Mouse (Mus musculus) spleen, adult 2 months (tissue): ENCODE measurements around the gene Egf. TPM values are rescaled to one million over a fixed set of nuclear protein-coding genes. Genes with fewer than 3 reads are reported as not detected.
A peak's percentile ranks its signal among the peaks of the same experiment; 100 is the strongest.

Experiments
- DNase-seq, 2 experiments: peaks; one replicate each; pipeline versions ENCODE4 v3.0.0 to v3.0.0-alpha.2; 2012 to 2021; ENCODE audit warnings: low spot score in 2 of 2, low read depth in 1 of 2
- H3K27ac ChIP-seq: fragments of 200-500 bp; 2 replicates; pipeline ENCODE4 v1.5.1; 2012; ENCODE audit warnings: low read length, inconsistent platforms; ENCODE audit not compliant: insufficient read depth
- H3K27me3 ChIP-seq: fragments of 200-500 bp; 2 replicates; pipeline ENCODE4 v1.6.1; 2012; ENCODE audit warnings: mild to moderate bottlenecking, moderate library complexity, low read length, inconsistent platforms; ENCODE audit not compliant: control insufficient read depth, insufficient read depth
- H3K36me3 ChIP-seq: fragments of 200-500 bp; 2 replicates; pipeline ENCODE4 v1.6.1; 2012; ENCODE audit warnings: mild to moderate bottlenecking, low read length, inconsistent platforms; ENCODE audit not compliant: control insufficient read depth, insufficient read depth
- H3K4me1 ChIP-seq: fragments of 200-500 bp; 2 replicates; pipeline ENCODE4 v1.6.1; 2011; ENCODE audit warnings: inconsistent platforms; ENCODE audit not compliant: control insufficient read depth, insufficient read depth, insufficient read length
- H3K4me3 ChIP-seq: fragments of 200-500 bp; 2 replicates; pipeline ENCODE4 v1.5.1; 2011; ENCODE audit warnings: mild to moderate bottlenecking, inconsistent platforms; ENCODE audit not compliant: insufficient read depth, insufficient read length; ENCODE audit errors: extremely low read depth
- CTCF ChIP-seq: fragments of 200-500 bp; IDR thresholded peaks from 2 replicates; pipeline ENCODE4 v1.5.1; 2011; ENCODE audit warnings: mild to moderate bottlenecking, inconsistent platforms; ENCODE audit not compliant: insufficient read depth, insufficient read length, insufficient replicate concordance; ENCODE audit errors: extremely low read depth
- POLR2A ChIP-seq: fragments of 200-500 bp; IDR thresholded peaks from 2 replicates; pipeline ENCODE4 v1.6.1; 2011; ENCODE audit warnings: low read depth, low read length, inconsistent platforms
- WGBS: fragments of 180-500 bp; shearing (Covaris S2); methylation state at CpG from one replicate; pipeline ENCODE4 v1.1.7; 2018; 5-methylcytosine and 5-hydroxymethylcytosine counted together
- polyA plus RNA-seq: library from polyadenylated mRNA; depleted of rRNA; stranded (reverse); fragments of >200 nt; gene quantifications from 2 replicates; pipeline ENCODE4 v1.2.3, GENCODE M21; 2012

The Egf gene
- polyA plus RNA-seq, 1 experiment = 2.5 TPM

DNA sequence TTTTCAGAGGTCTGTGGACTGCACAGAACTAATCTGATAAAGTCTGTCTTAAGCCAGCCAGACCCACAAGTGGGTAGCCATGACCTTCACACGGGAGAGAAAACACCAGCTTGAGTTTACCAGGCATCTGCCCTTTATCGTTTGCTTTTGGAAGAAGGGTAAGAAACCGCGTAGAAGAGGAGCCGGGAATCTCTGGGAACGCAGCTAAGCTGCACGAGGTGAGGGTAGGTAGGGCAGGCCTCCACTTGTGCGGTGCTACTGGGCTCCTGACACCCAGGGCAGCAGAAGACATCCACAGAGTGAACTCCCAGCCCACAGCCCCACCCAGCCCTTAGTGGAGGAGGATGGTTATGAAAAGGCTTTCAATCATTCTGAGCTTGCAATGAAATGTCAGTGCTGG is 59.2 kb downstream of the Egf start:
- H3K4me3 ChIP-seq = no peak overlapping the region
- peaks cover 3% of the 10 kb centered on the region; the same call in 1 of the 2 replicates for H3K4me1 ChIP-seq
- no peak overlapping the region for H3K27ac ChIP-seq
- no peaks in the 10 kb centered on the region for H3K36me3 ChIP-seq
- TF ChIP-seq POLR2A = no peak
- no peak for TF ChIP-seq CTCF
- H3K27me3 ChIP-seq = no peaks in the 10 kb centered on the region
- DNase-seq = no peak
- WGBS = 94% methylated on average over 8 of the region's 8 CpGs

GRCm38 (mm10) chr3:129693581-129693980 is 61.5 kb downstream of the Egf start:
- H3K36me3 ChIP-seq = no peaks in the 10 kb centered on the region
- WGBS = 89% methylated on average over 4 of the region's 4 CpGs
- peaks cover 3% of the 10 kb centered on the region; the same call in 1 of the 2 replicates for H3K4me1 ChIP-seq
- H3K27ac ChIP-seq = no peak overlapping the region
- no peak for DNase-seq
- TF ChIP-seq POLR2A (no peak), CTCF (no peak)
- no peaks in the 10 kb centered on the region for H3K27me3 ChIP-seq
- no peak overlapping the region for H3K4me3 ChIP-seq

DNA sequence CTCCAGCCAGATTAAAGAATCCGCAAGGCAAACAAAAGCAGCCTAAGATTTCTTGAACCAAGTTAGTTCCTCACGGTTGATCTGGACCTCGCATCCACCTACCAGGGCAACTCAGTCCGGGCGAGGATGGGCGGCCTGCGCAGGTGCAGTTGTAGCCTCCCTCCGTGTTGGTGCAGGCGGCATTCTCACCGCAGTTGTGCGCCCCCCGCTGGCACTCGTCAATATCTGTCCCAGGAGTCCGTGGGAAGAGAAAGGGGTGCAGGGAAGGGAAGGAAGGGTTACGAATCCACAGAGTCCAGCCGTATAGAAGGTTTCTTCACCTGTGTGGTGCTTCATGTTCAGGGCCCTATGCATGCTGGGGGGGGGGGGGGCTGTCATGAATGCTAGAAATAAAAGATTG is 62.3 kb downstream of the Egf start:
- no peak for TF ChIP-seq CTCF
- TF ChIP-seq POLR2A = no peak
- no peak overlapping the region for H3K4me3 ChIP-seq
- peaks cover 3% of the 10 kb centered on the region; the same call in 1 of the 2 replicates for H3K4me1 ChIP-seq
- H3K27me3 ChIP-seq = no peaks in the 10 kb centered on the region
- H3K36me3 ChIP-seq = no peaks in the 10 kb centered on the region
- WGBS = 89% methylated on average over 16 of the region's 16 CpGs
- H3K27ac ChIP-seq = no peak overlapping the region
- DNase-seq = no peak

DNA sequence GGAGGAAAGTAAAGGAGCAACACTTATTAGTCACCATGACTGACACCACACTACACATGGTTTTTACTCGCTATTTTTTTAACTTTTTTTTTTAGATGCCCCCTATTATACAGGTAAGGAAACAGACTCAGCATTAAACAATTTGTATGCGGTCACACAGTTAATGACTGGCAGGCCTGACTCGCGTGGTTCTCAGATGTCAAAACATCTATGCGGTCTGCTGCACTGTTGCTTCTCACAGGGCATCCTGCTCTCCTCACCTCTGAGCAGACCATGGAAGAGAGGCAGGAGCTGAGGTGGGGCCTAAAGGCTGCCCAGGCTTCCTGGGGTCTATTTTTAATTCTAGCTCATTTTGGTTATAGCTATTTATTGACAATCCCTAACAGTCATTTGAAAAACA is 67.7 kb downstream of the Egf start:
- TF ChIP-seq POLR2A (no peak), CTCF (no peak)
- Histone ChIP-seq H3K4me1 (no peaks in the 10 kb centered on the region), H3K27ac (no peak overlapping the region), H3K27me3 (no peaks in the 10 kb centered on the region), H3K36me3 (no peaks in the 10 kb centered on the region), H3K4me3 (no peak overlapping the region)
- WGBS = 77% methylated on average over 5 of the region's 5 CpGs
- no peak for DNase-seq

DNA sequence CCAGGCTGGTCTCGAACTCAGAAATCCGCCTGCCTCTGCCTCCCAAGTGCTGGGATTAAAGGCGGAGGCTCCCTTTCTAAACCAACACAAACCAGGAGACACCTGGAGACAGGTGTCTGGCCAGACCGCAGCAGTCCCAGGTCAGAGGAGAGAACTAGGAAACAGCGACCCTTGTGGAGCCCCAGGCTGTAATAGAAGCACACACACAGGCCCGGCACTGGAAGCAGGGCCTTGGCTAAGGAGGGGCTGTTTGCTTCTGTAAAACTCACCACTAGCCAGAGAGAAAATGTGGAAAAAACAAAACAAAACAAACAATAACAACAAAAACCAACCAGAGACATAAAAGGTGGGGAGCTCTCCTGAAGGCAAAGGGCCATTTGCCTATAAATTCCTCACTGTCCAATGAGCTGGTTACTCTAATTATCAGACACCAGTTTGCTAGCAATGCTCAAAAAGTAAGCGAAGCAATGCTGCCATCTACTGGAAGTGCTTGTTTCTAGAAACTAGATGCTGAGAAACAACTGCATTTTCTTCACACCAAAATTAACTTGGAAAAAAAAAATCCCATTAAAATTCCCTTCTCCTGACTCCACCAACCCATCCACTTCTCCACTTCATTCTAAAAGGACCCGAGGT is 68.3 kb downstream of the Egf start:
- Histone ChIP-seq H3K4me3 (no peak overlapping the region), H3K27me3 (no peaks in the 10 kb centered on the region), H3K4me1 (no peaks in the 10 kb centered on the region), H3K27ac (no peak overlapping the region), H3K36me3 (no peaks in the 10 kb centered on the region)
- peak; percentile 30 to 55 for DNase-seq
- 64% methylated on average over 8 of the region's 8 CpGs for WGBS
- peak; percentile 12; the same call in 1 of the 2 replicates for TF ChIP-seq CTCF
- TF ChIP-seq POLR2A = no peak

DNA sequence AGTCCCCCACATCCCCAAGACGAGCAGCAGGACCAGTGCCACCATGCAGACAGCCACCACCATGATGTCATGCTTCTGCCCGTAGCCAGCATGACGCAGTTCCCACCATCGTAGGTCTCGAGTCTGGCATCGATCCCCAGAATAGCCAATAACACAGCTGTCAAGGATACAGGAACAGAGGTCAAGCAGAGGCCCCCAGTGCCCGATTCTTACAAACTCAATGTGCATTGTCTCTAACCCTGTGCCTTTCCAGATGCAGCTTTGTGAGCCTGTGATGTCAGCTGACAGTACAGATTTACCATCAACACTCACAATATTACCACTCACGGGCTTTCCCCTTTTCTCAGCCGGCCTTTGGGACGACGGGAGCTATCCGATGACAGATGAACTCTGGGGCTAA is 68.9 kb downstream of the Egf start:
- no peak for DNase-seq
- 87% methylated on average over 12 of the region's 12 CpGs for WGBS
- no peaks in the 10 kb centered on the region for H3K27me3 ChIP-seq
- no peak for TF ChIP-seq CTCF
- no peak overlapping the region for H3K27ac ChIP-seq
- H3K4me3 ChIP-seq = no peak overlapping the region
- no peaks in the 10 kb centered on the region for H3K4me1 ChIP-seq
- no peaks in the 10 kb centered on the region for H3K36me3 ChIP-seq

GRCm38 (mm10) chr3:129683060-129683679 is 71.9 kb downstream of the Egf start:
- DNase-seq = peak in 1 of 2 experiments; percentile 25
- H3K27me3 ChIP-seq = no peaks in the 10 kb centered on the region
- H3K4me3 ChIP-seq = no peak overlapping the region
- TF ChIP-seq POLR2A (no peak), CTCF (peak; percentile 7; the same call in 1 of the 2 replicates)
- no peak overlapping the region for H3K27ac ChIP-seq
- H3K36me3 ChIP-seq = no peaks in the 10 kb centered on the region
- no peaks in the 10 kb centered on the region for H3K4me1 ChIP-seq
- 83% methylated on average over 10 of the region's 10 CpGs for WGBS
